Mouse (Mus musculus): Measurements from ENCODE around the gene Ttc7. TPM values are rescaled to one million over a fixed set of nuclear protein-coding genes. Genes with fewer than 3 reads are reported as not detected.

Gene Ttc7
- polyA plus RNA-seq, 1 experiment from 2014 or later, result 14.3 TPM

GRCm38 (mm10) chr17:87352106-87352897, 69.6 kb downstream of the Ttc7 start:
- 56% methylated on average over 16 of the region's 16 CpGs for WGBS
- ATAC-seq (replicated peaks; ENCODE audit: low FRiP score), result no peak
- no peak overlapping the region for H3K9ac ChIP-seq (ENCODE audit: low read depth, low read length)

GRCm38 (mm10) chr17:87352898-87353225, 70.2 kb downstream of the Ttc7 start:
- no peak for ATAC-seq (replicated peaks; ENCODE audit: low FRiP score)
- Histone ChIP-seq H3K4me1 (replicated peaks; ENCODE audit: control insufficient read depth, insufficient read depth, low read length) (peaks cover 33% of the 10 kb centered on the region), H3K4me3 (ENCODE audit: low read depth, low read length) (no peak overlapping the region), H3K9ac (ENCODE audit: low read depth, low read length) (no peak overlapping the region), H3K9me3 (ENCODE audit: control insufficient read depth, low read length) (no peaks in the 10 kb centered on the region), H3K27ac (ENCODE audit: low read depth, low read length) (no peak overlapping the region), H3K36me3 (ENCODE audit: control insufficient read depth, insufficient read depth, low read length) (0 out of 2 replicates have a peak, but pooled peaks cover 2% of the 10 kb centered on the region), H3K27me3 (replicated peaks; ENCODE audit: control insufficient read depth, insufficient read depth, low read length) (no peaks in the 10 kb centered on the region), H3K4me2 (no peak overlapping the region)
- 70% methylated on average over 1 of the region's 1 CpGs for WGBS
- DNase-seq (ENCODE audit: low spot score), result no peak

More at GRCm38 (mm10) chr17:87352106-87352897, 69.6 kb downstream of the Ttc7 start:
- no peaks in the 10 kb centered on the region for H3K27me3 ChIP-seq (replicated peaks; ENCODE audit: control insufficient read depth, insufficient read depth, low read length)
- no peaks in the 10 kb centered on the region for H3K9me3 ChIP-seq (ENCODE audit: control insufficient read depth, low read length)
- H3K4me2 ChIP-seq, result no peak overlapping the region
- 0 out of 2 replicates have a peak, but pooled peaks cover 2% of the 10 kb centered on the region for H3K36me3 ChIP-seq (ENCODE audit: control insufficient read depth, insufficient read depth, low read length)
- no peak overlapping the region for H3K27ac ChIP-seq (ENCODE audit: low read depth, low read length)
- H3K4me1 ChIP-seq (replicated peaks; ENCODE audit: control insufficient read depth, insufficient read depth, low read length), result peaks cover 33% of the 10 kb centered on the region
- no peak for DNase-seq (ENCODE audit: low spot score)
- H3K4me3 ChIP-seq (ENCODE audit: low read depth, low read length), result no peak overlapping the region

GRCm38 (mm10) chr17:87353745-87354320, 71.1 kb downstream of the Ttc7 start:
- Histone ChIP-seq H3K4me2 (no peak overlapping the region), H3K9me3 (ENCODE audit: control insufficient read depth, low read length) (no peaks in the 10 kb centered on the region), H3K4me3 (ENCODE audit: low read depth, low read length) (no peak overlapping the region), H3K36me3 (ENCODE audit: control insufficient read depth, insufficient read depth, low read length) (no peaks in the 10 kb centered on the region), H3K27ac (ENCODE audit: low read depth, low read length) (no peak overlapping the region), H3K4me1 (replicated peaks; ENCODE audit: control insufficient read depth, insufficient read depth, low read length) (peaks cover 33% of the 10 kb centered on the region), H3K27me3 (replicated peaks; ENCODE audit: control insufficient read depth, insufficient read depth, low read length) (no peaks in the 10 kb centered on the region), H3K9ac (ENCODE audit: low read depth, low read length) (no peak overlapping the region)
- DNase-seq (ENCODE audit: low spot score) (no peak), ATAC-seq (replicated peaks; ENCODE audit: low FRiP score) (no peak)
- WGBS, result 83% methylated on average over 8 of the region's 8 CpGs

- no peak overlapping the region for H3K4me3 ChIP-seq (ENCODE audit: low read depth, low read length)
- no peaks in the 10 kb centered on the region for H3K27me3 ChIP-seq (replicated peaks; ENCODE audit: control insufficient read depth, insufficient read depth, low read length)
- H3K9me3 ChIP-seq (ENCODE audit: control insufficient read depth, low read length), result no peaks in the 10 kb centered on the region
- no peak for DNase-seq (ENCODE audit: low spot score)
- no peak overlapping the region for H3K9ac ChIP-seq (ENCODE audit: low read depth, low read length)
- H3K36me3 ChIP-seq (ENCODE audit: control insufficient read depth, insufficient read depth, low read length), result no peaks in the 10 kb centered on the region
- H3K4me1 ChIP-seq (replicated peaks; ENCODE audit: control insufficient read depth, insufficient read depth, low read length), result peaks cover 38% of the 10 kb centered on the region
- ATAC-seq (replicated peaks; ENCODE audit: low FRiP score), result peak; percentile 78
- no peak overlapping the region for H3K27ac ChIP-seq (ENCODE audit: low read depth, low read length)
- no peak overlapping the region for H3K4me2 ChIP-seq
- 50% methylated on average over 8 of the region's 8 CpGs for WGBS
Observed at GRCm38 (mm10) chr17:87355456-87355855, 72.8 kb downstream of the Ttc7 start.

GRCm38 (mm10) chr17:87356261-87356660, 73.6 kb downstream of the Ttc7 start:
- Histone ChIP-seq H3K4me3 (ENCODE audit: low read depth, low read length) (no peak overlapping the region), H3K27ac (ENCODE audit: low read depth, low read length) (no peak overlapping the region), H3K4me1 (replicated peaks; ENCODE audit: control insufficient read depth, insufficient read depth, low read length) (peaks cover 31% of the 10 kb centered on the region), H3K36me3 (ENCODE audit: control insufficient read depth, insufficient read depth, low read length) (no peaks in the 10 kb centered on the region), H3K4me2 (no peak overlapping the region), H3K9ac (ENCODE audit: low read depth, low read length) (no peak overlapping the region), H3K9me3 (ENCODE audit: control insufficient read depth, low read length) (no peaks in the 10 kb centered on the region), H3K27me3 (replicated peaks; ENCODE audit: control insufficient read depth, insufficient read depth, low read length) (no peaks in the 10 kb centered on the region)
- ATAC-seq (replicated peaks; ENCODE audit: low FRiP score) (no peak), DNase-seq (ENCODE audit: low spot score) (no peak)
- 90% methylated on average over 5 of the region's 5 CpGs for WGBS

- Histone ChIP-seq H3K36me3 (ENCODE audit: control insufficient read depth, insufficient read depth, low read length) (no peaks in the 10 kb centered on the region), H3K9me3 (ENCODE audit: control insufficient read depth, low read length) (no peaks in the 10 kb centered on the region), H3K4me2 (no peak overlapping the region), H3K4me3 (ENCODE audit: low read depth, low read length) (no peak overlapping the region), H3K4me1 (replicated peaks; ENCODE audit: control insufficient read depth, insufficient read depth, low read length) (peaks cover 19% of the 10 kb centered on the region), H3K27me3 (replicated peaks; ENCODE audit: control insufficient read depth, insufficient read depth, low read length) (no peaks in the 10 kb centered on the region), H3K27ac (ENCODE audit: low read depth, low read length) (no peak overlapping the region), H3K9ac (ENCODE audit: low read depth, low read length) (no peak overlapping the region)
- no peak for ATAC-seq (replicated peaks; ENCODE audit: low FRiP score)
- 84% methylated on average over 9 of the region's 9 CpGs for WGBS
- DNase-seq (ENCODE audit: low spot score), result no peak
Observed at GRCm38 (mm10) chr17:87357506-87357905, 74.8 kb downstream of the Ttc7 start.

- WGBS, result 73% methylated on average over 3 of the region's 3 CpGs
- no peaks in the 10 kb centered on the region for H3K27me3 ChIP-seq (replicated peaks; ENCODE audit: control insufficient read depth, insufficient read depth, low read length)
- ATAC-seq (replicated peaks; ENCODE audit: low FRiP score) (no peak), DNase-seq (ENCODE audit: low spot score) (no peak)
- H3K9me3 ChIP-seq (ENCODE audit: control insufficient read depth, low read length), result no peaks in the 10 kb centered on the region
- H3K9ac ChIP-seq (ENCODE audit: low read depth, low read length), result no peak overlapping the region
- no peak overlapping the region for H3K4me2 ChIP-seq
- no peaks in the 10 kb centered on the region for H3K36me3 ChIP-seq (ENCODE audit: control insufficient read depth, insufficient read depth, low read length)
- no peak overlapping the region for H3K27ac ChIP-seq (ENCODE audit: low read depth, low read length)
- H3K4me3 ChIP-seq (ENCODE audit: low read depth, low read length), result no peak overlapping the region
- H3K4me1 ChIP-seq (replicated peaks; ENCODE audit: control insufficient read depth, insufficient read depth, low read length), result peaks cover 24% of the 10 kb centered on the region
Observed at GRCm38 (mm10) chr17:87361132-87361531, 78.4 kb downstream of the Ttc7 start.

- peaks cover 36% of the 10 kb centered on the region for H3K4me1 ChIP-seq (replicated peaks; ENCODE audit: control insufficient read depth, insufficient read depth, low read length)
- no peak overlapping the region for H3K9ac ChIP-seq (ENCODE audit: low read depth, low read length)
- no peaks in the 10 kb centered on the region for H3K27me3 ChIP-seq (replicated peaks; ENCODE audit: control insufficient read depth, insufficient read depth, low read length)
- DNase-seq (ENCODE audit: low spot score), result no peak
- H3K4me3 ChIP-seq (ENCODE audit: low read depth, low read length), result no peak overlapping the region
- 87% methylated on average over 15 of the region's 15 CpGs for WGBS
- H3K4me2 ChIP-seq, result no peak overlapping the region
- no peaks in the 10 kb centered on the region for H3K36me3 ChIP-seq (ENCODE audit: control insufficient read depth, insufficient read depth, low read length)
- ATAC-seq (replicated peaks; ENCODE audit: low FRiP score), result no peak
- no peaks in the 10 kb centered on the region for H3K9me3 ChIP-seq (ENCODE audit: control insufficient read depth, low read length)
- H3K27ac ChIP-seq (ENCODE audit: low read depth, low read length), result no peak overlapping the region
Observed at GRCm38 (mm10) chr17:87364108-87364507, 81.4 kb downstream of the Ttc7 start.

- no peak overlapping the region; the same call in none of the 2 replicates for H3K9ac ChIP-seq (ENCODE audit: low read depth, low read length)
- DNase-seq (ENCODE audit: low spot score) (no peak), ATAC-seq (replicated peaks; ENCODE audit: low FRiP score) (peak; percentile 90)
- peaks cover 32% of the 10 kb centered on the region for H3K4me1 ChIP-seq (replicated peaks; ENCODE audit: control insufficient read depth, insufficient read depth, low read length)
- H3K27me3 ChIP-seq (replicated peaks; ENCODE audit: control insufficient read depth, insufficient read depth, low read length), result no peaks in the 10 kb centered on the region
- H3K9me3 ChIP-seq (ENCODE audit: control insufficient read depth, low read length), result no peaks in the 10 kb centered on the region
- H3K4me3 ChIP-seq (ENCODE audit: low read depth, low read length), result no peak overlapping the region
- H3K27ac ChIP-seq (ENCODE audit: low read depth, low read length), result peak overlapping the region; percentile 53; the same call in 1 of the 2 replicates
- peak overlapping the region; percentile 48 for H3K4me2 ChIP-seq
- no peaks in the 10 kb centered on the region for H3K36me3 ChIP-seq (ENCODE audit: control insufficient read depth, insufficient read depth, low read length)
- 19% methylated on average over 8 of the region's 8 CpGs for WGBS
Observed at GRCm38 (mm10) chr17:87365268-87365667, 82.6 kb downstream of the Ttc7 start.

Measured in liver, embryonic 11.5 days (tissue).